Mouse (Mus musculus): ENCODE results near the gene Prkn. TPM values are rescaled to one million over a fixed set of nuclear protein-coding genes. Genes with fewer than 3 reads are reported as not detected.
"Not testable (repeated sequence)": the region's sequence is repeated elsewhere in the genome, so short reads cannot be mapped to it uniquely, and the experiment has no call there.

Gene Prkn
- total RNA-seq, 2 experiments from 2014 or later: 14.6 to 20.3 TPM

- peak in 1 of 2 experiments; percentile 44 for DNase-seq (ENCODE audit: low spot score in 2 of 2)
Observed at GRCm38 (mm10) chr17:11962808-11963207, 1122.6 kb downstream of the Prkn start.

DNA sequence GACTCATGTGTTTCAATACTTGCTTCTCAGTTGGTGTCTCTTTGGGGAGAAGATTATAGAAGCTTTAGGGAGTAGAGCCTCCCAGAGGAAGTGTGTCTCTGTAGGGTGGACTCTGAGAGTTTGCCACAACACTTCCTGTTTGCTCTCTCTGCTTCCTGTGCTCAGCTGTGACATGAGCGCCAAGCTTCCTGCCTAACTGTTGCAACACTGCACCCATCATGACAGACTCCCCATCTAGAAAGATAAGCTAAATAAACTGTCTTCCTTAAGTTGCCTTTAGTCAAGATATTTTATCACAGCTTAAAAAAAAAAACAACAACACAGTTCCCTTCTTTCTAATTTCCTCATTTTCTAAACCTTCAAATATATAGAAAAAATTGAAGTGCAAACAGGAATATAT, 1130.0 kb downstream of the Prkn start:
- no peak for DNase-seq (ENCODE audit: low spot score in 2 of 2)

DNA sequence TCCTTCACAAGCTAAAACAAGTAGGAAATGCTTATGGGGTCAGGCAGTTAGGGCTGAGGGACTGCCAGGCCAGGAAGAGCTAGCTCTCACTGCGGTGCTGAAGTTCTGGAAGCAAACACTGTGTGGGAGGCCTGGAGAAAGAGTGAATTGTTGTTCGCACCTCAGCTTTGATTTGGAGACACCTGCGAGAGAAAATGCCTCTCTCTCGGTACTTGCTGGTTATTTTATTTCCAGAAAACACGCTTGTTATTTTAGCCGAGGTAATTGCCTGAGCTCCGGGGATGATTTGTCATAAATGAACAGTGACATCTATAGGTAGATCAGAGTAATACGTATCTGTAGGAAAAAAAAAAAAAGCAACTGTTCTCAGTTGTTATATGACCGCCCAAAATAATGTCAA, 1132.4 kb downstream of the Prkn start:
- peak; percentile 46 to 60 for DNase-seq (ENCODE audit: low spot score in 2 of 2)

GRCm38 (mm10) chr17:11972969-11973787, 1133.0 kb downstream of the Prkn start:
- DNase-seq (ENCODE audit: low spot score in 2 of 2): peak; percentile 47 to 68

- peak; percentile 41 to 68 for DNase-seq (ENCODE audit: low spot score in 2 of 2)
Observed at GRCm38 (mm10) chr17:11975062-11975607, 1135.0 kb downstream of the Prkn start.

- DNase-seq (ENCODE audit: low spot score in 2 of 2): peak; percentile 63 to 68
Observed at GRCm38 (mm10) chr17:11978260-11978821, 1138.2 kb downstream of the Prkn start.

GRCm38 (mm10) chr17:11981666-11982065, 1141.5 kb downstream of the Prkn start:
- no peak for DNase-seq (ENCODE audit: low spot score in 2 of 2)

DNA sequence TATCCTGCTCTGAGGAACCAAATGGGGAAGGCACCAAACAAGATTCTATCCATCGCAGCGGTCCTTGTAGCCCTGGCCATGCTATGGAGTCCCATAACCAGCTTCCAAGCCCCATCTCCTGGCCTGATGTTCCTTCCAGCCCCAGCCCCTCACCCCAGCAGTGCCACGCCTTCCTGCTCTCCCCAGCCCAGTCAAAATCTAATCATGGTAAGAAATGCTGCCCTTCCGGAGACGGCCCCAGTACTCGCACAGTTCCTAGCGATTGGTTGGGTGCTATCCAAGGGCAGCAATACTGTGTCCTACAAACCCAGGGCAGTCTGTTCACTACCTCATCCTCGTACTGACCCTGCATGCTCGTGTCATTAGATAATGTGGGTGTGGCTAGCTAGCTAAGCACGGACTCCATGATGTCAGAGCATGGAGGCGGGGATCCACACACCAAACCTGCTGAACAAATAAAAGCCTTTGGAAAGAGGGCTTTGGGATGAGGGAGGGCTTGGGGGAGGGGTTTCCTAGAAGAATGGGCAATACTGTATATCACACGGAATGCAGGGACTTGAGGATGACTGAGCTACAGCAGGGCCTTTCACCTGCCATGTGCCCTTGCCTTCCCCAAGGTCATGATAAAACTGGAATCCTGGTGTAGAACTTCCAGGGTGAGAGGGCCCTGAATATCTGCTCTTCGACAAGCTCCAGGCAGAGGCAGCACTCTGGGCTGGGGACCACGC, 1148.1 kb downstream of the Prkn start:
- no peak for DNase-seq (ENCODE audit: low spot score in 2 of 2)

DNA sequence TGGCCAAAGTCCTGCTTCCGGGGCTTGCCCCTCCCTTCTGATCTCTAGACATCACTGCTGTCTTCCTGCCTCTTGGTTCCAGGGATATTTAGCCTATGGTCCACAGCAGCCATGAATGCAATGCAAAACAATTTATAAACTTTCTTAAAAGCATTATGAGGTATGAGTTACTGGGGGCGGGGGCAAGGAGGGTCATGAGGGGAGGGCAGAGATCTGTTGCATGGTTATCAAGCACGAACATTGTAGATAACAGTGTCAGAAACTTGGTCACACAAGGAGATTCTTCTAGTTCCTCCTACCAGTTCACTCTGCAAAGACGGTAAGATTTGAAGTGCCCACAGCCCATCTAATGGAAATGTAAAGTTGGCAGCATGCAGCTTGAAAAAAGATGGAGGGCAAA, 1149.1 kb downstream of the Prkn start:
- no peak for DNase-seq (ENCODE audit: low spot score in 2 of 2)

DNA sequence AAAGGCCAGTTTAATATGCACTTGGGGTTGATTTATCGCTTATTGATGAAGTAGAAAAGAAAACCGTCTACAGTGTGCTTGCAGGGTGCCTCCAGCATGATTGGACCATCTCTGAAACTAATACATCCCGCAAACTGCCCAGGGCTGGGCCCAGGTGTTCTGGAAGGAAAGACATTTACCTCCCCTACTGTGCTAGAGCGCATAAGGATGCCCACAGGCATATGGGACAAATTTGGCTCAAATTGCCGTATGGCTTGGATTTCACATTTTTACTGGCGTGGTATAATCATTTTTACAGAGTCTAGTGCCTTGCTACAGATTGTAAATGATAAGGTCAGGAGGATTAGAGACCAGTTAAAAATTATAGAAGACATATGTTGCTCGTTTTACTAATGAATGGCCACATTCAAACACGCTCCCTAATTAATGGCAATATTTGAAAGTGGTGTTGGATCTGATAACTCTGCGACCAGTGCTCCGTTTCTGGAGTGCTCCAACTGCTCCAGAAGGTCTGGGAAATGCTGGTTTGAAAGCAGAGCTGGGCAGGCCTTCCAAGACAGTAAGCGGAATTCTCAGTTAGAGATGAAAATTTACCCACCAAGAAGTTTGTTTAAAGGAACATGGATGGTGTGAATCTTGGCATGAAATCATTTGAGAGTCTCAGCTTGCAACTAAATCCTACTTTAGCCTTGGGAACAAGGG, 1150.4 kb downstream of the Prkn start:
- no peak for DNase-seq (ENCODE audit: low spot score in 2 of 2)

GRCm38 (mm10) chr17:11993249-11993648, 1153.1 kb downstream of the Prkn start:
- DNase-seq (ENCODE audit: low spot score in 2 of 2): peak; percentile 48 to 67

DNA sequence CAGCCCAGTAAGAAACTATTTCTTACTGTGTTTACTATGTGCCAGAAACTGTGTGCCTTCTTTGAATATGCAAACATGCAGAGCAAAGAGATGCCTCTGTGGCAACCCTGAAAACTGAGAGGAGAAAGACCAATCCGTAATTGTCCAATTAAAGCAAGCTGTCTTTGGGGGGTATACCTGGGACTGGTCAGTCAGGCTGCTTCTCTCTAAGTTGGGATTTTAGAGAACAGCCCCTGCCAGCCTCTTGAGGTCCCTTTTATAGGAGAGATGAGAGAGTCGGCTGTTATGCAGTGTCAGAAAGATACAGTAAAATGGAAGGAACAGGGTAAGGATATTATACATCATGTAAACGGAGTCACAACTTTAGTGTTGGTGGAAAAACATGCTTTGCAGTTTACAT, 1154.1 kb downstream of the Prkn start:
- no peak for DNase-seq (ENCODE audit: low spot score in 2 of 2)

DNA sequence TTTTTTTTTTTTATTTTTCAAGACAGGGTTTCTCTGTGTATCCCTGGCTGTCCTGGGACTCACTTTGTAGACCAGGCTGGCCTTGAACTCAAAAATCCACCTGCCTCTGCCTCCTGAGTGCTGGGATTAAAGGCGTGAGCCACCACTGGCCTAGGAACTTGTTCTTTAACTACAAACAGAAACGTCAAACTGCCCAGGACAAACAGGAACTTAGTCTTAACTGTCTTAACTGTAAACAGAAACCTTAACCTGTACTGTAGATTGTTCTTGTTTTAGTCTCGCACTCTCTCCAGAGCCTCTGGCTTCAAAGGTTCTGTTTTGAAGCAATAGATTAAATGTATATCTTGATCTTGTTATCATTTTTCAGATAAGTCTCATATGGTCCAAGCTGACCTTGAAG, 1154.6 kb downstream of the Prkn start:
- not testable (repeated sequence) for DNase-seq (ENCODE audit: low spot score in 2 of 2)

GRCm38 (mm10) chr17:11995522-11995921, 1155.3 kb downstream of the Prkn start:
- DNase-seq (ENCODE audit: low spot score in 2 of 2): no peak

DNA sequence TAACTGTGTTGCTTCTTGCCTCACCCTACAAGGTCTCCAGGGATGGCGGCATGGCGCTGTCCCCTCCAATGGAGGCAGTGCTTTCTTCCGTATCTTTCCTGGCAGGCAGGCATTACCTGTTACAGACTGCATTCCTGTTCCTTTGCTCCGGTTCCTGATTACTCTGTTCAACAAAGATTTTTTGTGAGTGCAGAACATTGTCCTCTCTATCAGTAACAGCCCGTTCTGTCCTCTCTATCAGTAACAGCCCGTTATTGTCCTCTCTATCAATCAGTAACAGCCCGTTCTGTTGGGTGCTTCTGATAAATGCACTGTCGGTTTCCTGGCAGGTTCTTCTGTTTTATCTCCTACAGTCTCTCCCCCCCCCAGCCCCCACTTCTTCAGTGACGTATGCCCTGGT, 1156.1 kb downstream of the Prkn start:
- no peak for DNase-seq (ENCODE audit: low spot score in 2 of 2)

GRCm38 (mm10) chr17:12000285-12000684, 1160.1 kb downstream of the Prkn start:
- DNase-seq (ENCODE audit: low spot score in 2 of 2): no peak

- no peak for DNase-seq (ENCODE audit: low spot score in 2 of 2)
Observed at GRCm38 (mm10) chr17:12021326-12021725, 1181.1 kb downstream of the Prkn start.

DNA sequence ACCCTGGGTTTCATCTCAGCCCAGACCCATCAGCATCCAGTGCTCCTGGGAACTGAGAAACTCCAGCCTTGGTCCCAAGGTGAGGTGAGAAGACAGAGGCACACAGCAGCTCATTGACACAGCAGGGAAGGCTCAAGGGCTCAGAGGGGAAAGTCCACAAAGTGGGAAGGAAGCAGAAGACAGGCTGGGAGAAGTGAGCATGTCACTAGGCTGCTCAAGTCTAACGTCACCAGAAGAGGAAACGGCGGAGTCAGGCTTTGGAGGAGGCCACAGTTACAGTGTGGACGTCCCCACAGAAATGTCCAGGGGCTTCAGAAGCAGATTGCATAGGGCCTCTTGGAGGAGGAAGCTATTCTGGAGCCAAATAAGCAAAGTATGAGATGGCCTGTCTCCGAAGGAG, 1189.2 kb downstream of the Prkn start:
- no peak for DNase-seq (ENCODE audit: low spot score in 2 of 2)

DNA sequence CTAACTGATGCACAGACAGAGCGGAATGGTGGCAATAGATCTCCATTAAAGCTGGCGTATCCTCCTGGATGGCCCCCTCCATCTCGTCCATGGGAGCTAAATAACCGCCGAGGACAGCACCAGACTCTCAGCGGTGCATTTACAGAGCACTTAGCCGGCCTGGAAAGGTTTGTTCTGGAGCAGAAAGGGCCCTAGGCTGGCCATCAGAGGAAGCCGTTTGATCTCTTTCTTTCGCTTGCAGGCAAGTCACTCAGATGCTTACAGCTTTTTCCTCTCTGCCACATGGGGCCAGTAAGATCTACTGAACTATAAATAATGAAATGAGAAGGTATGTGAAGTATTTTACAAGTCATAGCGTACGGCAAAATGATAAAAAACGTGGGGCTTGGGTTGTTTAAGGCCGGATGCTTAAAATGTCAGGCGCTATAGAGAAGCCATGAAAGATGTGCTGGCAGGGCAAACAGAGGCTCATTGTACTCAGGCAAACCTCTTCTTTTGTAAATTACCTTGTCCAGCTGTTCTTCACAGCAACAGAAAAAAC, 1189.8 kb downstream of the Prkn start:
- DNase-seq (ENCODE audit: low spot score in 2 of 2): no peak

DNA sequence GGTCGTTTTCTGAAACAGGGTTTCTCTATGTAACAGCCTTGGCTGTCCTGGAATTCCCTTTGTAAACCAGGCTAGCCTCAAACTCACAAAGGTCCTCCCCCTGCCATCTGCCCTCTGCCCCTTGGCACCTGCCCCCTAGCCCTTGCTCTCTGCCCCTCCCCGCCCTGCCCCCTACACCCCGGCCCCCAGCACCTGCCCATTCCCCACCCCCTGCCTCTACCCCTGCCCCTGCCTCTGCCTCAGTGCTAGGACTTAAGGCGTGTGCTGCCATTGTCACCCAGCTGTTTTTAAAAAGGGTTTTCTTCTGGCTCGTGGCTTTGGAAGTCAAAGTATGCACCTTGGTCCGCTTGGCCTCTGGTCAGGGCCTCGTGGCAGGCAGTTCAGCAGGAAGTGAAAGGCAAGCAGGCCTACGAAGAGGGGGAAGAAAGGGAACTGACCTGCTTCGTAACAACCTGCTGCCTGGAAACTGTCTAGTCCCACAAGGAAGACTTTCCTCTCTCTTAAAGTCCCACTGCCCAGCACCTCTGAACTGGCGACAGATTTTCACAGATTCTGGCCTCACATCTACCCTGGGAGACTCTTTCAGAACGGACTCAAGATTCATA, 1190.5 kb downstream of the Prkn start:
- DNase-seq (ENCODE audit: low spot score in 2 of 2): no peak
